Mouse (Mus musculus) heart, adult 18-20 months (tissue): Measurements from ENCODE around the gene Dnajc4. TPM values are rescaled to one million over a fixed set of nuclear protein-coding genes. Genes with fewer than 3 reads are reported as not detected.
"Not testable (repeated sequence)": the region's sequence is repeated elsewhere in the genome, so short reads cannot be mapped to it uniquely, and the experiment has no call there.

Experiments used
- DNase-seq, 2 experiments: peaks; one replicate each; pipeline ENCODE4 v3.0.0; 2021 to 2022; ENCODE audit warnings: mixed read lengths in 1 of 2
- total RNA-seq, 2 experiments: library from RNA; stranded (reverse); gene quantifications; 2 replicates each; pipeline ENCODE4 v1.2.3; 2021

Dnajc4 gene
- total RNA-seq, 2 experiments from 2014 or later: 54.6 to 55.1 TPM

- peak in 1 of 2 experiments; percentile 43 for DNase-seq
Observed at GRCm38 (mm10) chr19:6995255-6995991, 3.1 kb upstream of the Dnajc4 start.

GRCm38 (mm10) chr19:6994489-6994888, 2.1 kb upstream of the Dnajc4 start:
- no peak for DNase-seq

- no peak for DNase-seq
Observed at GRCm38 (mm10) chr19:6994002-6994401, 1.6 kb upstream of the Dnajc4 start.

GRCm38 (mm10) chr19:6993011-6993770, 819 bp upstream of the Dnajc4 start:
- no peak for DNase-seq

- DNase-seq: not testable (repeated sequence)
Observed at GRCm38 (mm10) chr19:6991166-6991565, 1.2 kb downstream of the Dnajc4 start.

GRCm38 (mm10) chr19:6990712-6991111, 1.7 kb downstream of the Dnajc4 start:
- DNase-seq: no peak

GRCm38 (mm10) chr19:6989251-6989650, 3.1 kb downstream of the Dnajc4 start:
- no peak for DNase-seq

- no peak for DNase-seq
Observed at GRCm38 (mm10) chr19:6987904-6988285, 4.5 kb downstream of the Dnajc4 start.

- DNase-seq: peak; percentile 81
Observed at GRCm38 (mm10) chr19:6987061-6987903, 5.1 kb downstream of the Dnajc4 start, which contains the start of gene Vegfb. Gene Vegfb, minus strand, starts transcription at chr19:6987651.

- no peak for DNase-seq
Observed at GRCm38 (mm10) chr19:6985951-6986708, 6.2 kb downstream of the Dnajc4 start.

- no peak for DNase-seq
Observed at GRCm38 (mm10) chr19:6985300-6985699, 7.1 kb downstream of the Dnajc4 start.

- DNase-seq: no peak
Observed at GRCm38 (mm10) chr19:6983621-6984020, 8.8 kb downstream of the Dnajc4 start.

- DNase-seq: no peak
Observed at GRCm38 (mm10) chr19:6981465-6981864, 10.9 kb downstream of the Dnajc4 start.

- DNase-seq: peak; percentile 99
Observed at GRCm38 (mm10) chr19:6980381-6981093, 11.8 kb downstream of the Dnajc4 start, which contains the start of gene Fkbp2. Gene Fkbp2, minus strand, starts transcription at chr19:6980501.

- DNase-seq: peak; percentile 100
Observed at GRCm38 (mm10) chr19:6979486-6980380, 12.6 kb downstream of the Dnajc4 start.

- DNase-seq: peak in 1 of 2 experiments; percentile 53
Observed at GRCm38 (mm10) chr19:6979001-6979479, 13.3 kb downstream of the Dnajc4 start.

- DNase-seq: no peak
Observed at GRCm38 (mm10) chr19:6978639-6978974, 13.8 kb downstream of the Dnajc4 start.

GRCm38 (mm10) chr19:6977759-6978638, 14.4 kb downstream of the Dnajc4 start:
- no peak for DNase-seq
